Mouse (Mus musculus): ENCODE results near the gene Eif1.
"Not testable (repeated sequence)": the region's sequence is repeated elsewhere in the genome, so short reads cannot be mapped to it uniquely, and the experiment has no call there.

Gene Eif1

GRCm38 (mm10) chr11:100319492-100320171 is at the start of gene Eif1:
TSS of gene Eif1 (plus strand) at chr11:100319885.
- peak; percentile 100 for DNase-seq

GRCm38 (mm10) chr11:100271878-100272277 is 47.8 kb upstream of the Eif1 start:
- no peak for DNase-seq

GRCm38 (mm10) chr11:100274719-100275118 is 45.0 kb upstream of the Eif1 start:
- no peak for DNase-seq

- DNase-seq: no peak
These were observed 44.2 kb upstream of the Eif1 start for GRCm38 (mm10) chr11:100275466-100275865.

GRCm38 (mm10) chr11:100277726-100278480 is 41.8 kb upstream of the Eif1 start:
- no peak for DNase-seq

- no peak for DNase-seq
These were observed 40.9 kb upstream of the Eif1 start for GRCm38 (mm10) chr11:100278759-100279158.

GRCm38 (mm10) chr11:100281596-100282544 is 37.8 kb upstream of the Eif1 start:
- peak; percentile 88 for DNase-seq

GRCm38 (mm10) chr11:100282549-100282948 is 37.1 kb upstream of the Eif1 start:
- DNase-seq: peak; percentile 88

- DNase-seq: no peak
These were observed 34.7 kb upstream of the Eif1 start for GRCm38 (mm10) chr11:100284988-100285387.

- peak; percentile 73 for DNase-seq
These were observed 32.7 kb upstream of the Eif1 start for GRCm38 (mm10) chr11:100287024-100287423.

GRCm38 (mm10) chr11:100288942-100289341 is 30.7 kb upstream of the Eif1 start:
- DNase-seq: peak; percentile 75

GRCm38 (mm10) chr11:100290235-100290634 is 29.4 kb upstream of the Eif1 start:
- DNase-seq: peak; percentile 48

- DNase-seq: no peak
These were observed 26.8 kb upstream of the Eif1 start for GRCm38 (mm10) chr11:100292884-100293283.

- DNase-seq: peak; percentile 87
These were observed 24.4 kb upstream of the Eif1 start for GRCm38 (mm10) chr11:100295308-100295707.

- no peak for DNase-seq
These were observed 21.9 kb upstream of the Eif1 start for GRCm38 (mm10) chr11:100297801-100298200.

GRCm38 (mm10) chr11:100298274-100299036 is 21.2 kb upstream of the Eif1 start:
- peak; percentile 87 for DNase-seq

- DNase-seq: peak; percentile 63
These were observed 19.4 kb upstream of the Eif1 start for GRCm38 (mm10) chr11:100300293-100300692.

GRCm38 (mm10) chr11:100301292-100301691 is 18.4 kb upstream of the Eif1 start:
- DNase-seq: no peak

- no peak for DNase-seq
These were observed 11.8 kb upstream of the Eif1 start for GRCm38 (mm10) chr11:100307900-100308299.

GRCm38 (mm10) chr11:100308672-100309071 is 11.0 kb upstream of the Eif1 start:
- DNase-seq: not testable (repeated sequence)

GRCm38 (mm10) chr11:100311656-100312055 is 8.0 kb upstream of the Eif1 start:
- DNase-seq: no peak

- DNase-seq: peak; percentile 68
These were observed 7.5 kb upstream of the Eif1 start for GRCm38 (mm10) chr11:100312096-100312679.

Data from lung, postnatal 10 days (tissue).